Mouse (Mus musculus) lung, postnatal 14 days (tissue): ENCODE measurements around the gene Gm19345.
A peak's percentile ranks its signal among the peaks of the same experiment; 100 is the strongest.

Source experiments
- DNase-seq: peaks from one replicate; pipeline ENCODE4 v3.0.0; 2021

Gene Gm19345

DNA sequence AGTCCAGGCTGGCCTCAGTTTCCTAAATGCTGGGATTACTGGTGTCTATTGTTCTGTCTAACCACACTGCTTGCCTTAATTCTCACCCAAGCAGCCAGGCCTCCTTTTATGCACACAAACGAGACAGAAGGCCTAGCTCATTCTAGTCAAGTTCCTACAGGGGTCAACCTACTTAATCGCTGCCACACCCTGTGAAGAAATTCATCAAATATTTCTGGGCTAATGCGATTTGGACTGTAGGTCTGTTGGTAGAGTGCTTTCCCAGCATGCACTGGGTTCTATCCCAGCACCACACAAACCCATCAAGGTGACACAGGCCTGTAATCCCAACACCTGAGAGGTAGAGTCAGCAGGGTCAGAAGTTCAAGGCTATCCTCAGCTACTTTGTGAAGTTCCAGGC lies 22.1 kb upstream of the Gm19345 start:
- no peak for DNase-seq

DNA sequence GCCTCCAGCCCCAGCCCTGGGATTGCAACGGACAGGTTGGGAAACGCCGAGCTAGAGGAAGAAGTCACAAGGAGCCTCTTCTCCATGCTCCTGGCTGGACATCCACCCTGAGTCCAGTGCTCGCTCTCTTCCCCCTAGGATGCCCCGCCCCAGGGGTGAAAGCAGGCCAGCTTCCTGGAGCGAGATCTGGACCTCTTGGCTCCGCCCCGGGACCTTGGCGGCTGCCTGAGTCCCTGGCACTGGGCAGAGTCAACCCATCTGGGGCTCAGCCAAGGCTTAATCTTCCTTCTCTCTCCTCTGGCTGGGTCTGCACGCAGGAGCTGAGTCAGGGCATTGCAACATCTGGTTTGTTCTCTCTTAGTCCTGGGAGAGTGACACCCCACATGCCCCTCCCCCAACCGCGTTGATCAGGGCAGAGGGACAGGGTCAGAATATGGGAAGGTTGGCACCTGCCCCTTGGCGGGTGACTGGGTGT lies 21.1 kb upstream of the Gm19345 start:
- DNase-seq = peak; percentile 91

DNA sequence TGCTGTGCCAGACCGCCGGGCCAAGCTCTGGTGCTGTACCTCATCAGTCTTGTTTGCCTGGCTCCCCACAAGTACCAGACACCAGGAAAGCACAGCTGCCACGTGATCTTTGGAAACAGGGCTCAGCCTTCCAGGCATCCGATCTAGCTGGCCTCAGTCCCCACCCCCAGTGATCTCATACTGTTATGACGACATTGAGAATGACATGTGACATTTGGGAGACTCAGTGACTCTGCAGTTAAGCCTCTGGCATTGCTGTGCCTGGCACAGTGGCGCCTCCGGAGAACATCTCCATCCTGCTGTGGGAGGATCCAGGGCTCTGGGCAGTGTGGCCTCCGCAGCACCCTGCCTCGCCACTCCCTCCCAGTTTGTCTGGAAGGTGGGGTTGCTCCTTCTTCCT lies 20.0 kb upstream of the Gm19345 start:
- DNase-seq = no peak

DNA sequence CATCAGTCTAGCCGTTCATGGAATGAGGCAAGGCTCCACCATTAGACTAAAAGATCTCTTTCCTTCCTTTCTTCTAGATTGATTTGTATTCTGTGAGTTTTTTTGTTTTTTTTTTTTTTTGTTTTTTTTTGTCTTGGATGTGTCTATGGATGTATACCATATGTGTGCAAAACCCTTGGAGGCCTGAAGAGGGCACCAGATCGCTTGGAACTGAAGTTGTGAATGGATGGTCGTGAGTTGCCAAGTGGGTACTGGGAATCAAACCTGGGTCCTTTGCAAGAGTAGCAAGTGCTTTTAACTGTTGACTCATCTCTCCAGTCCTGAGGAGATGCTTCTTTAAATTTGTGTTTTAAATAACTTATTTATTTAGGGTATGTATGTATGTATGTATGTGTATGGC lies 17.7 kb upstream of the Gm19345 start:
- no peak for DNase-seq

DNA sequence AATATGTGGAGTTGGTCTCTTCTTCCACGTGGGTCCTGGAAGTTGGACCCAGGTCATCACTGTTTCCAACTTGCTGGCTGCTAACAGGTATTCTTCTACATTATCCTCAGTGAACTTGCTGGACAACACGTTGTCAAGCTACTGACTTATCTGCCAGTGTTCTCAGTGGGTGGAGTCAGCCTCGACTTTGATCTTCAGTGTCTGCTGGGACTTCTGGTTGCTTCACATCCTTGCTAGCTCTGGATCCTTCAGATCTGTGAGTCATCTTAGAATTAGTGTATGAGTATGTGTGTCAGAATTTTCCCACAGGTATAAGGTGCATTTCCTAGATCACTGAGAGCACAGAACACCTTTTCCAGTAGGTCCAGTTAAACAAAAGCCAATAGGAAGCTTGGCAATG lies 15.0 kb upstream of the Gm19345 start:
- no peak for DNase-seq

DNA sequence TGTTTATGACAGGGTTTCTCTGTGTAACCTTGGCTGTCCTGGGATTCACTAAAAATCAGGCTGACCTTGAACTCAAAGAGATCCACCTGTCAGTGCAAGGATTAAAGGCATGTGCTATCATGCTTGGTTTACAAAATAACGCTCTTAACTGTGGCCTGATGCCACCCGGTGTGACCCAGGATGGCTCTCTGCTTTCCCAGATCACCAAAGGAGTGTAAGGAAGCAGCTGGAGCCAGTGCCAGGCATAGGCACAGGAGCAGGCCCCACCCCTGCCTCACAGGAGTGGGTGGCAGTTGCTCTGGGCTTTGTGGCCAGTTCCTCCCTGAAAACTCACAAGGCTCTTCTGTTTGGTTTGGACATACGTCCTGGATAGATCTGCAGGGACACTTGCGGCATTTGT lies 11.4 kb upstream of the Gm19345 start:
- DNase-seq = no peak

DNA sequence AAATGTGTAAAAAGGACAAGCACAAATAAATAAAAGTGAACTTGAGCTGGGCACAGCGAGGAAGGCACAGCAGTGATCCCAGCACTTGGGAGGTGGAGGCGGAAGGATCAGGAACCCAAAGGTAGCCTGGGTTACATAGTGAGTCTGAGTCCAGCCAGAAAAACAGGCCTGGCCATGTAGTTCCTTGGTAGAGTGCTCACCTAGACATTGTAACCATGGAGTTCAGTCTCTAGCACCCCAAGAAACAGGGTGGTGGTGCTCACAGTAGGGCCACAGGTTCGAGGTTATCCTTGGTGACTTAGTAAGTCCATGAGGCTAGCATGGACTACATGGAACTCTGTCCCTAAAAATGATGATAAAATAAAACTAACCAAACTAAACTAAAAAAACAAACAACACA lies 10.9 kb upstream of the Gm19345 start:
- DNase-seq = no peak

DNA sequence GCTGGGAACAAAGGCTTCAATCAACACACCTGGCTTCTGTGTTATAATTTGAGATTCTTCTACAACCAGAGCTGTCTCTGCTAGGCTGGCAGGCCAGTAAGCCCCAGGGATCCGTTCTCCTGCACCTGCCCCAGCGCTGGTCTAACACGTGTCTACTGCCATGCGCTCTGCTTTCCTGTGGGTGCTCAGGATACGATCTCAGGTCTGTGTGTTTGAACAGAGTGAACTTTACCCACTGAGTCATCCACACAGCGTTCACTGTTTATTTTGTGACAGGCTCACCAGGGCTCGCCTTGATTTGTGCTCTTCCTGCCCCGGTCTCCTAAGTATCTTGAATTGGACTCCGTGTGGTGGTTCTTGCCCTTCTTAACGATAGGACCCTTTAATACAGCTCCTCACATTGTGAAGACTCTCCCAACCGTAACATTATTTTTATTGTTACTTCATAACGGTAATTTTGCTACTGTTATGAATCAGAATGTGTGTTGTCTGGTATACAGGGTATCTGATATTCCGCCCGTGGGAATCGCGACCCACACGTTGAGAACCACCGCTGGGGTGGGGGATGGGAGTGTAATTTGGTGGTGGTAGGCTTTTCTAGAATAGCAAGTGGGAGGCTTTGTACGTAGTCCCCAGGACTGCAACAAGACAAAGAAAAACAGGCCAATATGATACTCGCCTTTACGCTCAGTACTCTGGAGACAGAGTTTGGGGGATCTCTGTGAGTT lies 10.0 kb upstream of the Gm19345 start:
- no peak for DNase-seq

DNA sequence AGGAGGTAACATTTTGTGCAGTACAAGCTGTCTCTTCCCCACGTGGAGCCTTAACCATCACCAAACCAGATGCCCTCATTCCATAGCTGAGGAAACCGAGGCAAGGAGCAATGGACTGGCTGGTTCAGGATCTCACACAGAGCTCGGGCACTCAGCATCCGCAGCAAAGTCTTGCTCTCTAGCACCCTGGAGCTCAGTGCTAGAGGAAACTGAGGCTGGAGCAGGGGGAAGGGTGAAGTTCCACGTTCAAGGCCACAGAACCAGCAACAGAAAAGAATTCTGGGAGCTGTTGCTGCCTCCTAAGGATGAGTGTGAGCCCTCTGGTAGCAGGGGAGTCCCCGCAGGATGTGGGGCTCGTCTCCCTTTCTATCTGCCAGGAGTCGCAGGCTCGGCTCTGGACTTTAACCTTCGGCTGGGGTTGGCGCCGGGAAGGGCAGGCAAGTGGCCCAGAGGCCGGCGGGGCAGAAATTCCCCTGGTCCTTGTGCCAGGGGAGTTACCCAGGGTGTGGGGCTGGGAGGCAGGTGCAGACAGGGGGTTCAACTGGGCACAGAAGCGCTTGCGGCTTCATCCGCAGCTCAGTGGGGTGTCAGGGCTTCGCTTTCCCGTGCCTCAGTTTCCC lies 8.8 kb upstream of the Gm19345 start:
- no peak for DNase-seq

DNA sequence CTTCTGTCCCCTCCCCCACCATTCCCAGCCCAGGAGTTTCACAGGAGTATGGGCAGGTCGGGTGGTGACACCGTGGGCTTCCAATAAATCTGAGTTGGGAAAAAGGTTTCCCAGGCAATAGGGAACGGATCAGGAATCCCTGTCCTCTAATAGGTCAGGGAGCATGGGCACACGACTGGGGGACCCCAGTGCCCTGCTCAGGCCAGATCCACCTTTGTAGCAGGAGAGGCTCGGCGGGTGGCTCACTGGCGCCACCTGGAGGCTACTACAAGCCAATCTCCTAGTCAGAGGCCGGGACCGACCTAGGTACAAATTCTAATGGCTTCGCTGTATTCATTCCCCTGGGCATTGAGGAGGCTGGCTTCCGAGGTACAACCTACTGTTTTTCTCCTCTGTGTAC lies 8.2 kb upstream of the Gm19345 start:
- peak; percentile 83 for DNase-seq

DNA sequence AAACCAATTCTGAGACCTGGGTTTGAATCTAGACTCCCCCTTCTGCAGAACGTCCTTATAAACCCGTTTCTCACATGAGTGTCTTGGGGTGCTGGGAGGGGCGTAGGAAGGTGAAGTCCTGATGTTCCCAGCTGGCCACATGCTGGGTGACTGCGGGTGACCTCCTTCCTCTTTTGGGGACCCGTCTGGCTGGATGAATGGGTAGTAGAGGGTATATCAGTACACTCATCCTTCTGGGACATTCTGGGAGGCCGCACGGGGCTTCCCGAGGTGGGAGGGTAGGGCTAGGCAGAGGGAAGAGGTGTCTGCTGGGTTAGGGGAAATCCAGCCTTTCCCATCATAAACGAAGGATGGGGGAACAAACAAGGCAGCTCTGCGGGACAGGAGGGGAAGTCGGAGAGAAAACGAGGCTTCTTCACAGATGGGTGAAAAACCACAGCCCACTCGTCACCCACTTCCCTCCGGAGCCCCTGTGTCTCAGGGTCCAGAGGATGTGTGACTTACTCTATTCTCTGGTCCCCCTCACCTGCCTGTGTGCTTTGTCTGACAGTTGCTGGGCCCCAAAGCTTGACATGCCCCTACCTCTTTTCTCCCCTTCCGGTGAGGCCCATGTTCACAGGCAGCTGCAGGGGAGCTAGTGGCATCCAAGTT lies 7.2 kb upstream of the Gm19345 start:
- DNase-seq = no peak

DNA sequence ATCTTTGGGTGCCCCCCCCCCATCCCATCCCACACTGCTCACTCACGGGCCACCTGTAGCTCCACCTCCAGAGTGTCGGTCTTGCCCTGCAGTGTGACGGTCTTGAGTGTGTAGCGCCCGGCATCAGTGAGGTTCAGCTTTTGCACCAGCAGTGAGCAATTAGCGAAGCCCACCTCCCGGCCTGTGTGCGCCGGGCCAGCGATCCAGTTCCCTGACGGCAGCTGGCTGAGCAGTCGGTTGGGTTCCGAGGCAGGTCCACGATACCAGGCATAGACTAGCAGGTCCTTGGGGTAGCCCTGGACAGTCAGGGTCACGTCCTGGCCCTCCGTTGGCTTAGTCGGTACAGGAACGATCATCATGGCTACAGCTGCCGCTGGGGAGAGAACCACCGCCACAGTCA lies 1.7 kb downstream of the Gm19345 start:
- no peak for DNase-seq

DNA sequence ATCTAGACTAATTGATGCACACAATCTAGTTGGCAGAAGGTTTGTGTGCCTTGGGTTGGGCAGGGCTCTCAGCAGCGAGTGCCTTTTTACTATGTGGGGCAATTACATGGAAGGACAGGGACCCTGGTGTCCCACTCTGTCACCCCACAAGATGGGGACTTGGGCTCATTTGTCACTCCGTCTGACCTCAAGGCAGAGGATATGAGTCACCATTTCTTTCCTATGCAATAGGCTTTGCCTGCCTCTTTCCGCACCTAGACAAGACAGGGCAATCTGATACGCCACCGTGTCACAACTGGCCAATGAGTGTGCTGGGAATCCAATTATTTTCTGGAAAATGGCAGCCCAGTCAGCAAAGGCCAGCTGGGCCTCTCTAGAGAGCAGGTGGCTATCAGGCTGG lies 3.9 kb downstream of the Gm19345 start:
- no peak for DNase-seq

DNA sequence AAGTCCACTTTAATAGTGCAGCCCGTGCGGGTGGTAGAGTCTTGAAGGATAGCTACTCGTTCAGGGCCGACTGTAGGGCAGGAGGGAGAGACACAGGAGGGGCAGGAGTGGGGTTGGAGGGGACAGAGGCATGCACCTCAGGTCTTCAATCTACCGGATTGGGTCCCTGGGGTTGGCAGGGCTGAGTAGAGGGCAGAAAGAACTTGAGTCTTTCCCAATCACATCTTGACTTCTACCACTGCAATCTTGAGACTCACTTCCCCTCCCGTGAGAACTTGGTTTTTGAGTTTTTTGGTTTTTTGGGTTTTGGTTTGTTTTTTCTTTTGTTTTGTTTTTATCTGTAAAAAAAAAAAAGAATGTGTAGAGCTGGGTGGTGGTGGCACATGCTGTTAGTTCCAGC lies 4.5 kb downstream of the Gm19345 start:
- DNase-seq = no peak

DNA sequence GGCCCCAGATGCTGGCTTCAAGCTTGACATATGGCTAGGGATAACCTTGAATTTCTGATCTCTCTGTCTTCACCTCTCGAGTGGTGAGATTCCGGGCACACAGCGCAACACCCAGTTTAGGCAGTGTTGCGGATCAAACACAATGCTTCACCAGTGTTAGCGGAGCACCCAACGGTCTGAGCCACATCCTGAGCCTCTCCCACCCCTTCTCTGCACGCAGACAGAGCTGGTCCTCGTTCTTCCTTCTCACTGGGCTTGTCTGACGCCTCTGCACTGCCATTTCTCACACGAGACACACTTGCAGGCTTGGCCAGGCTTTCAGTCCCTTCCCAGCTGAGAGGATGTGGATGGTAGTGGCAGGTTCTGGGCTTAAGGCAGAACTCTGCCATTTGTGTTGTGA lies 7.9 kb downstream of the Gm19345 start:
- DNase-seq = no peak

DNA sequence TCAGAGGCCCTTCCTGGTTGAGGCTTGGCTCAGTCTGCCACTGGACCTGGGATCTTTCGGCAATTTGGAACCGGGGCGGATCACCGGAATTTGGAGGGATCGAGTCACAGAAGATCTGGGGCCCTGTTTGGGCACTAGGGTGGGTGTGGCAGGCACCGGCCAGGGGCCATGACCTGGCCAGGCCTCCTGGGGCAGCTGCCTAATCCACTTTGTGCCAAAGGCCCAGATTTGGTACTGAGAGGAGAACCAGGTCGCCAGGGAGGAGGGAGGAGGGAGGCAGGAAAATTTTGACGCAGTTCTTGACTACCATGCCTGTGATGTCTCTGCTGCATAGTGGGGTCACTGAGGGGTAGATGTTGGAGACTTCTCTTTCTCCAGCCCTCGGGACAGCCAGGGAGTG lies 9.4 kb downstream of the Gm19345 start, which contains the start of gene Ceacam16:
TSS of gene Ceacam16 (minus strand) at position 101 of the 400 bp plus-strand sequence.
- no peak for DNase-seq

DNA sequence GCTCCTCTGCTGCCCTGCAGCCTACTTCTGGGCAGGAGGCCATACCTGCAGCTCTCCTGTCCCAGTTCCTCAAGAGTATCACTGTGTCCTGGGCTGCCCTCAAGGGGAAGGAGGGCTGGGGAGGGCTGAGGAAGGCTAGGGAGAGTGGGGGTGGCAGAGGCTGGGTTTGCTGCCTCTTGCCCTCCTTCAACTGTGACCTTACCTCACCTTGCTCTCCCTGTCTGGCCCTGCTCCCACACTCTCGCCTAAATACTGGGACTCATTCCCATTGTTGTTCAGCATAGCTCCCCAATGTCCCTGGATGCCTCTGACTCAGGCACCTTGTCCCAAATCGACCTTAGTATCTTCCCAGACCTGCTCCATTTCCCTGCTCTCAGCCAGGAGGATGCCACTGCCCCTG lies 12.4 kb downstream of the Gm19345 start:
- no peak for DNase-seq

DNA sequence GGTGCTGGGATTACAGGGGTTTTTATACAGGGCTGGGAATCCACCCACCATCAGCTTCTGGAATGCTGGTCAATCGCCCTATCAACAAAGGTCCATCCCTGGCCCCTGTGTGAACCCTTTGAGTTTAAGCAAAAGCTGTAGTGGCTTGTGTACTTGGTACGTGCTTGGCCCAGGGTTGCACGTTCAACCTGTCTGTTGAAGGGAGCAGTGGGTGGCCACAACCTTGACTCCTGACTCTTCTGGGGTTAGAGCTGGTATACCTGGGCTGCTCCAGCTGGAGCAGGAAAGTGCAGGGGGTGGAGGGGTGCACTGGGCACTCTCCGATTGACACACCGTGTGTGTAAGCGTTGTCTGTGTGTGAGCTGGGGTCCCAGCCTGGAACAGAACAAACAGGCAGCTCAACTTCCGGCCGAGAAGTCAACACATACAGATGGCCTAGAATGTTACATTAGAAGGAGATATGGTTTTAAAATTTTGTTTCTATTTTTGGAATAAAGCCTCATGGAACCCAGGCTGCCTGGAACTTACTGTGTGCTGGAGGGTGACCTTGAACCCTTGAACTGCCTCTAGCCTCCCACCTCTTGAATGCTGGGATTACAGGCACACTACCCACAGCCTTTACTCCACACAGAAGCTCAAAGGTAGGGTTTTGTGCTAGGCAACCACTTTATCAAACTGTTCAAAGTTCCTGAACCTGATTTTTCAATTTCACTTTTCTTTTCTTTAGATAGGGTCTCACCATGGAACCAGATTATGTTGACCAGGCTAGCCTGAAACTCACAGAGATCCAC lies 13.6 kb downstream of the Gm19345 start:
- no peak for DNase-seq

DNA sequence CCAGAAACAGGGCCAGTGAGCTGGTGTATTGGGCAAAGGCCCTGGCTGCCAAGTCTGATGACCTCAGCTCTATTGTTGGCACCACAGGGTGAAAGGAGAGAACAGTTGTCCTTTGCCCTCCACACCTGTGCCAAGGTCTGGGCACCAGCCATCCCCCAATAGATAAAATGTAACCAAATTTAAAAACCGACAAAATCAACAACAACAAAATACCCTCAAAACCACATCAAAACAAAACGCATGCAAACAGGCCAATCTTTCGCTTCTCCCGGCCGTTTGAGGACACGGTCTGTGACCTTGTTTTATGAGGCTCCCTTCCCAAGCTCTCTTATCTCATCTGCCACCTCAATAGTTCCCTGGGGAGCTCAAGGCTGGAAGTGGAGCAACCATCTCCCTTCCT lies 14.7 kb downstream of the Gm19345 start:
- DNase-seq = no peak

DNA sequence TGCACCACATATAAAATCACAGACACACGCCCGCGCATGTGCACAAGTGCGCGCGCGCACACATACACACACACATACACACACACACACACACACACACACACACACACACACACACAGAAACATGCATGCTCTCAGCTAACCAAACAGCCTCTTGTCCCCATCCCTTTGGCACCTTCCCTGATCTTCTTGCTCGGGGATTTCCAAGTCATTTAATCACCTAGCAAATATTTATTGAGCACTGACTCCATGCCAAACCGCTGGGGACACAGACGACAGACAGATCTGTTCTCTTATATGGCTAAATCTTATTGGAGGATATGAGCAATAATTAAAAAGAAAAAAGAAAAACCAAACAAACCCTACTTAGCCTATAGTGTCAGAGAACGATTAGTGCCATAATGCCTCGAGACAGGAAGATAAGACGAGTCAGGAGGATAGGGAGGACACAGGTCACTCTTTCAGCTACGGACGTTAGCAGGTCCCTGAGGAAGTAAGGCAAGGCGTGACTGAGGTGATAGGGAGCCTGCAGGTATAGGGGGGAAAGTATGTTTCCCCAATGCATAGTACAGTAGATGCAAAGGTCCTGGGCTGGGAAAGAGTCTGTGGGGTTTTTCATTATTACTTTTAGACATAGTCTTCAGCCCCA lies 16.1 kb downstream of the Gm19345 start:
- no peak for DNase-seq

DNA sequence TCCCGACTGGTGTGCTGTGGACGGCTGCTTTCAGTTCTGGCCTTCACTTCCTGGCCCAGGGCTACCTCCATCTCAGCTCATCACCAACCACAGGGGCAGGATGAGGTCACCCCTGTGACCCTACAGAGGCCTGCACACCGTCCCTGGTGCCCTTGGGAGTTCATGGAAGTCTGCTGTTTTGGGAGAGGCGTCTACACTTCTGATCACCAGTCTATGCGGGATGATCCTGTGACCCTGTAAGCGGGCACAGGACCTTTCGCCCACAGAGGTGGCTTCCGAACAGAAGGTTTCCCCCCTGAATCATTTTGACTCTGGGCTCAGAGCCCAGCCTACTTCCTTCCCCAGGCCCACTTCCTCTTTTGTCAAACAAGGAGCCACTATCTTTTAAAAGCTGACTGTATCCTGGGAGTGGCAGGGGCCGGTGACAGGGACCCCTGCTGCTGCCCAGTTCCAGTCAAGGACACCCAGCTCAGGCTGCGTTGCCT lies 19.4 kb downstream of the Gm19345 start:
- peak; percentile 37 for DNase-seq

DNA sequence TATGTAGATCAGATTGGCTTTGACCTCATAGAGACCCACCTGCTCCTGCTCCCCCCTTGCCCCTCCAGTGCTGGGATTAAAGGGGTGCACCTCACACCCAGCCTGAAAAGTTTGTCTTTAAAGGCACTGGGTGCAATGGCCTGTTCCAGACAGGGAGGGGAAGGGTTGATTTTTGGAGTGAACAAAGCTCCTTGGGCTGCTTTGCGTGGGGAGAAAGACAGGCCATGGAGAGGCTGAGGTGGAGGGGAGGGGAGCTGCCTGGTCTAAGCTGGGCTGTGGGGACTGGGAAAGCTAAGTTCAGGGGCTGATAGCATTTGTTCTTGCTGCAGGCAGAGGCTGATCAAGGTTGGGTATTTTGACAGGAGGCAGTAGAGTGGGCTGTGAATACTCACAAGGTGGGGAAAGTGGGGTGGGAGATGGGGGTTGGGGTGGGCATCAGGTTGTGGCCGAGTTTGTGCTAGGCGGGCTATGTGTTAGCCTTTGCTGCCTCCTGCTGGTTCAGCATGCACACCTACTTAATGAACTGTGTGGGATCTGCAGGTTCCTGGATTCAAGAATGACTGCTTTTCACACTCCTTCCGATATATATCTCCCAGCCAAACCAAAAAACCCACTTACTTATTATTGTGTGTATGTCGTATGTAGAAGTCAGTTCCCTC lies 20.3 kb downstream of the Gm19345 start:
- peak; percentile 62 for DNase-seq
